Mouse (Mus musculus) urinary bladder, adult 2 months (tissue): ENCODE results near the gene Hlcs. TPM values are rescaled to one million over a fixed set of nuclear protein-coding genes. Genes with fewer than 3 reads are reported as not detected.

Experiments
- DNase-seq: peaks from one replicate; pipeline ENCODE4 v3.0.0; 2022; ENCODE audit warnings: low spot score
- polyA plus RNA-seq: library from polyadenylated mRNA; depleted of rRNA; stranded (reverse); fragments of >200 nt; gene quantifications from 2 replicates; pipeline ENCODE4 v1.2.3, GENCODE M21; 2012; rRNA removed

Gene Hlcs
- polyA plus RNA-seq, 1 experiment: 11.9 TPM

GRCm38 (mm10) chr16:94079075-94079855 is 234.1 kb downstream of the Hlcs start:
- DNase-seq: no peak

Other genes with a start within 250 kb of the Hlcs start
- not detected in 2 replicates for gene Sim2, start 228.6 kb downstream of the Hlcs start, polyA plus RNA-seq
- gene Ripply3, start 14.8 kb upstream of the Hlcs start, polyA plus RNA-seq: 2.1 and 2.2 TPM in 2 replicates
- gene Ttc3, start 57.0 kb upstream of the Hlcs start, polyA plus RNA-seq: 39.1 and 45.7 TPM in 2 replicates
- gene Pigp, start 58.3 kb upstream of the Hlcs start, polyA plus RNA-seq: 92.5 and 102 TPM in 2 replicates
- gene Vps26c, start 213.3 kb upstream of the Hlcs start, polyA plus RNA-seq: 52.4 and 64.7 TPM in 2 replicates